Mouse (Mus musculus) lung, adult 2 months (tissue): ENCODE results near the gene Lsp1.

Experiments
- CTCF ChIP-seq: fragments of 200-500 bp; IDR thresholded peaks from 2 replicates; pipeline ENCODE4 v1.5.1; 2011; ENCODE audit warnings: mild to moderate bottlenecking, low read length, control low read depth; ENCODE audit not compliant: insufficient read depth
- POLR2A ChIP-seq: fragments of 200-500 bp; IDR thresholded peaks from 2 replicates; pipeline ENCODE4 v1.6.1; 2011; ENCODE audit warnings: low read depth, mild to moderate bottlenecking, control low read depth, low read length, borderline replicate concordance; ENCODE audit errors: extremely low read depth

- TF ChIP-seq CTCF (no peak), POLR2A (no peak)
Observed at GRCm38 (mm10) chr7:142484780-142485179, 24.2 kb downstream of the Lsp1 start.
